Mouse (Mus musculus): Measurements from ENCODE around the gene 1700029H14Rik. TPM values are rescaled to one million over a fixed set of nuclear protein-coding genes. Genes with fewer than 3 reads are reported as not detected.

The 1700029H14Rik gene
- total and polyA plus RNA-seq, 2 experiments from 2014 or later, result not detected

GRCm38 (mm10) chr8:13601166-13601565 lies 38.9 kb upstream of the 1700029H14Rik start:
- no peak for ATAC-seq (ENCODE audit: insufficient read depth, low read depth)
- Histone ChIP-seq H3K9ac (replicated peaks; ENCODE audit: low read depth, low read length) (no peak overlapping the region), H3K4me3 (ENCODE audit: low read depth, low read length) (no peak overlapping the region), H3K27me3 (ENCODE audit: control insufficient read depth, insufficient read depth, low read length) (no peaks in the 10 kb centered on the region), H3K4me2 (ENCODE audit: low read depth, low read length) (peak overlapping the region; percentile 40), H3K27ac (ENCODE audit: low read depth) (no peak overlapping the region), H3K9me3 (replicated peaks; ENCODE audit: control insufficient read depth, low read length) (no peaks in the 10 kb centered on the region), H3K4me1 (ENCODE audit: control insufficient read depth, insufficient read depth) (peaks cover 8% of the 10 kb centered on the region; the same call in 1 of the 2 replicates), H3K36me3 (replicated peaks; ENCODE audit: control insufficient read depth, insufficient read depth, low read length) (peaks cover 41% of the 10 kb centered on the region)
- TF ChIP-seq EP300 (IDR thresholded peaks at IDR 0.05; ENCODE audit: low read depth) (no peak), CTCF (IDR thresholded peaks at IDR 0.05; ENCODE audit: low read depth) (no peak)
- 64% methylated on average over 11 of the region's 11 CpGs for WGBS
- DNase-seq (ENCODE audit: low spot score), result no peak

DNA sequence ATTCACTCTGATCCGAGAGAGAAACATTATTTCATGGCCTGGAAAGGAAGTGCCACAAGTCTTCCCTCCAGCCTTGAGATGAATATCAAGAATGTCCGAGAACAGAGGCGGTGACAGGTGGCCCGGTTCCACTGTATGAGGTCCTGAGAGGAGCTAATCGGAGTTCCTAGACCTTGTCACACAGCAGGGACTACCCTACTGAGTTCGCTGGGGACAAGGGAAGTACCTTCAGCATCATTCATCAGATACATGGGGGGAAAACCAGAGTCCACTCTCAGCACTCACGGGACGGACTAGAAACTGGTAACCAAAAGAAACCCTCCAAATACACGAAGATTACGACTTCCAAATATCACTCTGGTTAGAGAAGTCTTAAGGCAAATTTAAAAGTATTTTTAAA lies 38.5 kb upstream of the 1700029H14Rik start:
- no peak for TF ChIP-seq CTCF (IDR thresholded peaks at IDR 0.05; ENCODE audit: low read depth)
- no peak for TF ChIP-seq EP300 (IDR thresholded peaks at IDR 0.05; ENCODE audit: low read depth)
- no peak overlapping the region for H3K4me3 ChIP-seq (ENCODE audit: low read depth, low read length)
- no peaks in the 10 kb centered on the region for H3K9me3 ChIP-seq (replicated peaks; ENCODE audit: control insufficient read depth, low read length)
- no peak for ATAC-seq (ENCODE audit: insufficient read depth, low read depth)
- no peaks in the 10 kb centered on the region for H3K27me3 ChIP-seq (ENCODE audit: control insufficient read depth, insufficient read depth, low read length)
- peaks cover 44% of the 10 kb centered on the region for H3K36me3 ChIP-seq (replicated peaks; ENCODE audit: control insufficient read depth, insufficient read depth, low read length)
- H3K4me2 ChIP-seq (ENCODE audit: low read depth, low read length), result peak overlapping the region; percentile 40
- H3K27ac ChIP-seq (ENCODE audit: low read depth), result no peak overlapping the region; the same call in 1 of the 2 replicates
- DNase-seq (ENCODE audit: low spot score), result no peak
- no peak overlapping the region for H3K9ac ChIP-seq (replicated peaks; ENCODE audit: low read depth, low read length)
- H3K4me1 ChIP-seq (ENCODE audit: control insufficient read depth, insufficient read depth), result peaks cover 3% of the 10 kb centered on the region; the same call in 1 of the 2 replicates
- WGBS, result 63% methylated on average over 10 of the region's 10 CpGs

- WGBS, result 57% methylated on average over 7 of the region's 7 CpGs
- Histone ChIP-seq H3K36me3 (replicated peaks; ENCODE audit: control insufficient read depth, insufficient read depth, low read length) (peaks cover 40% of the 10 kb centered on the region), H3K9me3 (replicated peaks; ENCODE audit: control insufficient read depth, low read length) (no peaks in the 10 kb centered on the region), H3K4me3 (ENCODE audit: low read depth, low read length) (no peak overlapping the region), H3K27me3 (ENCODE audit: control insufficient read depth, insufficient read depth, low read length) (no peaks in the 10 kb centered on the region), H3K4me1 (ENCODE audit: control insufficient read depth, insufficient read depth) (no peaks in the 10 kb centered on the region; the same call in 1 of the 2 replicates), H3K9ac (replicated peaks; ENCODE audit: low read depth, low read length) (no peak overlapping the region), H3K4me2 (ENCODE audit: low read depth, low read length) (peak overlapping the region; percentile 40; the same call in 1 of the 2 replicates), H3K27ac (ENCODE audit: low read depth) (peak overlapping the region; percentile 36; the same call in 1 of the 2 replicates)
- DNase-seq (ENCODE audit: low spot score), result no peak
- peak; percentile 39; the same call in 1 of the 2 replicates for ATAC-seq (ENCODE audit: insufficient read depth, low read depth)
- no peak for TF ChIP-seq CTCF (IDR thresholded peaks at IDR 0.05; ENCODE audit: low read depth)
- TF ChIP-seq EP300 (IDR thresholded peaks at IDR 0.05; ENCODE audit: low read depth), result no peak
Measured at GRCm38 (mm10) chr8:13600204-13600603, 37.9 kb upstream of the 1700029H14Rik start.

- no peak overlapping the region for H3K4me2 ChIP-seq (ENCODE audit: low read depth, low read length)
- ATAC-seq (ENCODE audit: insufficient read depth, low read depth) (peak; percentile 67), DNase-seq (ENCODE audit: low spot score) (peak; percentile 30)
- H3K9me3 ChIP-seq (replicated peaks; ENCODE audit: control insufficient read depth, low read length), result no peaks in the 10 kb centered on the region
- no peaks in the 10 kb centered on the region for H3K27me3 ChIP-seq (ENCODE audit: control insufficient read depth, insufficient read depth, low read length)
- TF ChIP-seq EP300 (IDR thresholded peaks at IDR 0.05; ENCODE audit: low read depth) (no peak), CTCF (IDR thresholded peaks at IDR 0.05; ENCODE audit: low read depth) (no peak)
- 0 out of 2 replicates have a peak overlapping the region, but pooled peaks have one; percentile 8 for H3K27ac ChIP-seq (ENCODE audit: low read depth)
- H3K9ac ChIP-seq (replicated peaks; ENCODE audit: low read depth, low read length), result no peak overlapping the region
- H3K4me1 ChIP-seq (ENCODE audit: control insufficient read depth, insufficient read depth), result no peaks in the 10 kb centered on the region; the same call in 1 of the 2 replicates
- H3K36me3 ChIP-seq (replicated peaks; ENCODE audit: control insufficient read depth, insufficient read depth, low read length), result peaks cover 31% of the 10 kb centered on the region
- H3K4me3 ChIP-seq (ENCODE audit: low read depth, low read length), result no peak overlapping the region
- WGBS, result 41% methylated on average over 6 of the region's 6 CpGs
Measured at GRCm38 (mm10) chr8:13597777-13598176, 35.5 kb upstream of the 1700029H14Rik start.

DNA sequence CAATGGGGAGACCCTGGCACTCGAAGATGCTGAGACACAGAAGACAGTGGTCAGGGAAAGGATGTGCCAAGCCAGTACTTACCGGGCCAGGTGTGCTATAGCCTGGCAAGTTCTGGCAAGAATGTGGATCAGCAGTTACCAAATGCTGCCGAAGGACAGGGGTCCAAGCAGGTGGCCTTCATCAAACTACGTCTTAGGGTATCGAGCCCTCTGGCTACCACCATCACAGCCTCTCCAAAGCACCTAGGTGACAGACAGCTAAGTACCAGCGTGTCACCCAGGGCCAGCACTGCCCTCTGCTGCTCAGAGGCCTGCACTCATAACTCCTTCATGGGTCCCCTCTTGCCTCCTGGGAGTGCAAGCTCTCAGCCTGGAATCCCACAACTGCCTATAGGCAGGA lies 33.6 kb upstream of the 1700029H14Rik start:
- Histone ChIP-seq H3K36me3 (replicated peaks; ENCODE audit: control insufficient read depth, insufficient read depth, low read length) (peaks cover 35% of the 10 kb centered on the region), H3K4me2 (ENCODE audit: low read depth, low read length) (no peak overlapping the region), H3K27ac (ENCODE audit: low read depth) (no peak overlapping the region), H3K27me3 (ENCODE audit: control insufficient read depth, insufficient read depth, low read length) (no peaks in the 10 kb centered on the region), H3K9ac (replicated peaks; ENCODE audit: low read depth, low read length) (no peak overlapping the region), H3K4me3 (ENCODE audit: low read depth, low read length) (no peak overlapping the region), H3K4me1 (ENCODE audit: control insufficient read depth, insufficient read depth) (no peaks in the 10 kb centered on the region; the same call in 1 of the 2 replicates), H3K9me3 (replicated peaks; ENCODE audit: control insufficient read depth, low read length) (no peaks in the 10 kb centered on the region)
- ATAC-seq (ENCODE audit: insufficient read depth, low read depth) (no peak), DNase-seq (ENCODE audit: low spot score) (no peak)
- 89% methylated on average over 6 of the region's 6 CpGs for WGBS
- TF ChIP-seq CTCF (IDR thresholded peaks at IDR 0.05; ENCODE audit: low read depth) (peak; percentile 6; the same call in 1 of the 2 replicates), EP300 (IDR thresholded peaks at IDR 0.05; ENCODE audit: low read depth) (no peak)

GRCm38 (mm10) chr8:13594884-13595323 lies 32.6 kb upstream of the 1700029H14Rik start:
- Histone ChIP-seq H3K4me1 (ENCODE audit: control insufficient read depth, insufficient read depth) (no peaks in the 10 kb centered on the region; the same call in 1 of the 2 replicates), H3K4me2 (ENCODE audit: low read depth, low read length) (no peak overlapping the region), H3K27me3 (ENCODE audit: control insufficient read depth, insufficient read depth, low read length) (no peaks in the 10 kb centered on the region), H3K9me3 (replicated peaks; ENCODE audit: control insufficient read depth, low read length) (no peaks in the 10 kb centered on the region), H3K27ac (ENCODE audit: low read depth) (no peak overlapping the region), H3K9ac (replicated peaks; ENCODE audit: low read depth, low read length) (no peak overlapping the region), H3K36me3 (replicated peaks; ENCODE audit: control insufficient read depth, insufficient read depth, low read length) (peaks cover 35% of the 10 kb centered on the region), H3K4me3 (ENCODE audit: low read depth, low read length) (no peak overlapping the region)
- WGBS, result 69% methylated on average over 11 of the region's 11 CpGs
- TF ChIP-seq CTCF (IDR thresholded peaks at IDR 0.05; ENCODE audit: low read depth) (no peak), EP300 (IDR thresholded peaks at IDR 0.05; ENCODE audit: low read depth) (no peak)
- ATAC-seq (ENCODE audit: insufficient read depth, low read depth) (no peak), DNase-seq (ENCODE audit: low spot score) (no peak)
